In genomic region chr17:30355431-30355830, GRCm38 (mm10) we compare ENCODE assay signal across 16 mouse cellular contexts.
"Had no signal": no experiment of that assay in that cellular context is flagged by ENCODE, and none has a peak within 500 bp of the region (broad histone marks: within the 10 kb centered on the region; RNA-seq: fewer than 3 reads in every experiment).

No protein-coding gene starts in this region.

- H3K9me3 ChIP-seq: lung, embryonic 15.5 days; megakaryocyte, embryonic 14.5 days; midbrain, embryonic 13.5 days; midbrain, embryonic 15.5 days; neural tube, embryonic 12.5 days; stomach, embryonic 15.5 days had no signal

- H3K27ac ChIP-seq: lung, embryonic 15.5 days; macrophage; midbrain, embryonic 13.5 days; midbrain, embryonic 15.5 days; neural tube, embryonic 12.5 days; stomach, embryonic 15.5 days; stomach, postnatal 0 days had no signal

- DNase-seq: lung, postnatal 14 days; lung, postnatal 36 days; right cerebral cortex, postnatal 14 days; thymus, adult 2 months; thymus, postnatal 25 days; thymus, postnatal 4 days had no signal

- ATAC-seq: lung, postnatal 0 days; midbrain, embryonic 13.5 days; midbrain, embryonic 15.5 days had no signal

- H3K27me3 ChIP-seq: lung, embryonic 15.5 days; midbrain, embryonic 13.5 days; midbrain, embryonic 15.5 days; neural tube, embryonic 12.5 days; stomach, embryonic 15.5 days had no signal

- H3K4me3 ChIP-seq: lung, embryonic 15.5 days; megakaryocyte, embryonic 14.5 days; midbrain, embryonic 13.5 days; midbrain, embryonic 15.5 days; neural tube, embryonic 12.5 days; stomach, embryonic 15.5 days had no signal

- H3K36me3 ChIP-seq: lung, embryonic 15.5 days; midbrain, embryonic 13.5 days; midbrain, embryonic 15.5 days; neural tube, embryonic 12.5 days; stomach, embryonic 15.5 days had no signal

- H3K4me2 ChIP-seq: lung, embryonic 15.5 days; midbrain, embryonic 11.5 days; midbrain, embryonic 13.5 days; midbrain, embryonic 15.5 days; neural tube, embryonic 12.5 days; stomach, embryonic 15.5 days had no signal

- H3K9ac ChIP-seq: lung, embryonic 15.5 days; midbrain, embryonic 13.5 days; midbrain, embryonic 15.5 days; neural tube, embryonic 12.5 days; stomach, embryonic 15.5 days had no signal
